Mouse (Mus musculus): ENCODE data around the gene Klk1.

GRCm38 (mm10) chr7:44268117-44268516 is 43.0 kb downstream of the Klk1 start:
- no peak for TF ChIP-seq MAX (IDR thresholded peaks at IDR 0.05)
- TF ChIP-seq CTCF (IDR thresholded peaks at IDR 0.05; ENCODE audit: control insufficient read depth, insufficient read depth, insufficient read length): no peak

Data from C2C12 (cell line).